20 mouse cellular contexts compared by ENCODE assay signal in genomic region chr14:122189901-122190300, GRCm38 (mm10). TPM values are rescaled to one million over a fixed set of nuclear protein-coding genes. Genes with fewer than 3 reads are reported as not detected.
DNase-seq lines count a peak whose midpoint lies in the region; ATAC-seq and TF ChIP-seq lines count a peak whose summit lies in the region.
"Had no signal": no experiment of that assay in that cellular context is flagged by ENCODE, and none has a peak within 500 bp of the region (broad histone marks: within the 10 kb centered on the region; RNA-seq: fewer than 3 reads in every experiment).

No protein-coding gene starts in this region.

- no peak overlapping the region for H3K4me3 ChIP-seq in hindbrain, embryonic 14.5 days (replicated peaks; ENCODE audit: low read length)
- no peak overlapping the region for H3K4me3 ChIP-seq in hindbrain, embryonic 11.5 days (ENCODE audit: low read depth, low read length)
- H3K4me3 ChIP-seq in lung, postnatal 0 days (ENCODE audit: low read depth, low read length), result no peak overlapping the region
- H3K4me3 ChIP-seq: forebrain, embryonic 12.5 days; left cerebral cortex, adult 2 months; neural tube, embryonic 12.5 days had no signal

- no peaks in the 10 kb centered on the region for H3K36me3 ChIP-seq in hindbrain, embryonic 14.5 days (replicated peaks; ENCODE audit: control insufficient read depth, insufficient read depth)
- no peaks in the 10 kb centered on the region for H3K36me3 ChIP-seq in hindbrain, embryonic 11.5 days (ENCODE audit: control insufficient read depth, insufficient read depth, low read length)
- H3K36me3 ChIP-seq in lung, postnatal 0 days (ENCODE audit: insufficient read depth, low read length), result no peaks in the 10 kb centered on the region
- H3K36me3 ChIP-seq: forebrain, embryonic 12.5 days; neural tube, embryonic 12.5 days had no signal

- peak; percentile 27 for DNase-seq in adrenal gland, postnatal 10 days
- DNase-seq in adrenal gland, adult 2 months, result no peak
- no peak for DNase-seq in hindbrain, embryonic 14.5 days (ENCODE audit: low spot score)
- no peak for DNase-seq in hindbrain, embryonic 11.5 days (ENCODE audit: low spot score)
- peak; percentile 39 to 41 for DNase-seq in layer of hippocampus, postnatal 10 days (ENCODE audit: low spot score in 2 of 2)
- no peak for DNase-seq in layer of hippocampus, adult 11-12 months (ENCODE audit: low spot score)
- DNase-seq in kidney, adult 9 months, result peak; percentile 75
- DNase-seq in lung, postnatal 0 days (ENCODE audit: low spot score), result no peak
- DNase-seq: adrenal gland, adult 8-10 months; cerebellum, adult 11-12 months; cerebellum, postnatal 25 days; heart, adult 11 months; right cerebral cortex, postnatal 25 days; thymus, postnatal 25 days had no signal

- TF ChIP-seq EP300 in lung, postnatal 0 days (IDR thresholded peaks at IDR 0.05), result no peak

- no peak overlapping the region for H3K4me2 ChIP-seq in hindbrain, embryonic 14.5 days (replicated peaks)
- no peak overlapping the region for H3K4me2 ChIP-seq in hindbrain, embryonic 11.5 days (replicated peaks; ENCODE audit: low read depth, low read length)
- H3K4me2 ChIP-seq in lung, postnatal 0 days (replicated peaks; ENCODE audit: low read depth, low read length), result no peak overlapping the region
- H3K4me2 ChIP-seq: forebrain, embryonic 12.5 days; neural tube, embryonic 12.5 days had no signal

- no peak overlapping the region for H3K9ac ChIP-seq in hindbrain, embryonic 14.5 days
- no peak overlapping the region for H3K9ac ChIP-seq in hindbrain, embryonic 11.5 days (ENCODE audit: low read depth, low read length)
- no peak overlapping the region for H3K9ac ChIP-seq in lung, postnatal 0 days (replicated peaks; ENCODE audit: low read depth)
- H3K9ac ChIP-seq: forebrain, embryonic 12.5 days; liver, embryonic 14.5 days; neural tube, embryonic 12.5 days had no signal

- peak; percentile 34; the same call in 1 of the 2 replicates for ATAC-seq in hindbrain, embryonic 14.5 days (ENCODE audit: low FRiP score)
- no peak for ATAC-seq in hindbrain, embryonic 11.5 days (ENCODE audit: low FRiP score)
- no peak for ATAC-seq in lung, postnatal 0 days
- ATAC-seq: CD4-positive, CD25-positive, alpha-beta regulatory T cell, adult 4 months had no signal

- H3K9me3 ChIP-seq in hindbrain, embryonic 14.5 days (ENCODE audit: control insufficient read depth, low read length), result no peaks in the 10 kb centered on the region
- H3K9me3 ChIP-seq in hindbrain, embryonic 11.5 days (ENCODE audit: control insufficient read depth, low read length), result no peaks in the 10 kb centered on the region
- H3K9me3 ChIP-seq in lung, postnatal 0 days (ENCODE audit: low read length), result no peaks in the 10 kb centered on the region
- H3K9me3 ChIP-seq: forebrain, embryonic 12.5 days; neural tube, embryonic 12.5 days had no signal

- H3K27ac ChIP-seq in hindbrain, embryonic 14.5 days, result no peak overlapping the region
- H3K27ac ChIP-seq in hindbrain, embryonic 11.5 days (ENCODE audit: low read depth, low read length), result no peak overlapping the region
- H3K27ac ChIP-seq in lung, postnatal 0 days (ENCODE audit: low read length), result no peak overlapping the region
- H3K27ac ChIP-seq: forebrain, embryonic 12.5 days; left cerebral cortex, adult 2 months; liver, embryonic 14.5 days; neural tube, embryonic 12.5 days; stomach, postnatal 0 days had no signal

- no peak for TF ChIP-seq CTCF in lung, postnatal 0 days (IDR thresholded peaks at IDR 0.05)

- WGBS in hindbrain, embryonic 14.5 days, result 74% methylated on average over 5 of the region's 5 CpGs
- WGBS in hindbrain, embryonic 11.5 days, result 86% methylated on average over 5 of the region's 5 CpGs
- WGBS in lung, postnatal 0 days, result 75% methylated on average over 5 of the region's 5 CpGs

- no peaks in the 10 kb centered on the region for H3K27me3 ChIP-seq in hindbrain, embryonic 14.5 days (ENCODE audit: control insufficient read depth, insufficient read depth, low read length)
- no peaks in the 10 kb centered on the region for H3K27me3 ChIP-seq in hindbrain, embryonic 11.5 days (ENCODE audit: control insufficient read depth, insufficient read depth, low read length)
- no peaks in the 10 kb centered on the region for H3K27me3 ChIP-seq in lung, postnatal 0 days (replicated peaks; ENCODE audit: insufficient read depth, low read length)
- H3K27me3 ChIP-seq: forebrain, embryonic 12.5 days; neural tube, embryonic 12.5 days had no signal

- H3K4me1 ChIP-seq in hindbrain, embryonic 14.5 days (replicated peaks; ENCODE audit: control insufficient read depth, insufficient read depth, low read length), result no peaks in the 10 kb centered on the region
- no peaks in the 10 kb centered on the region for H3K4me1 ChIP-seq in hindbrain, embryonic 11.5 days (replicated peaks; ENCODE audit: control insufficient read depth, insufficient read depth, low read length)
- no peaks in the 10 kb centered on the region for H3K4me1 ChIP-seq in lung, postnatal 0 days (ENCODE audit: insufficient read depth, low read depth, low read length)
- H3K4me1 ChIP-seq: forebrain, embryonic 12.5 days; neural tube, embryonic 12.5 days had no signal

RNA-seq across cellular contexts. Expression of gene Clybl, which starts 8.4 kb away (rescaled TPM):
- total RNA-seq in adrenal gland, postnatal 10 days (2021), result 100 to 1,000 TPM; 121 to 123 TPM
- 100 to 1,000 TPM in 1 of 2 experiments, 10 to 100 TPM in 1; 96.5 to 104 TPM for total RNA-seq in adrenal gland, adult 2 months (2021)
- polyA plus RNA-seq in adrenal gland, adult 2 months (2012; rRNA removed), result 4.4 and 5.3 TPM in 2 replicates
- 13.1 and 16.3 TPM in 2 replicates for polyA plus RNA-seq in hindbrain, embryonic 14.5 days (2014; fragmentation: Nextera tagmentation; extraction: Ambion mirVana)
- polyA plus RNA-seq in hindbrain, embryonic 11.5 days (2014; fragmentation: Nextera tagmentation; extraction: Ambion mirVana), result 24.1 and 30.6 TPM in 2 replicates
- 10 to 100 TPM; 22.5 to 24.1 TPM for total RNA-seq in layer of hippocampus, postnatal 10 days (2021)
- polyA plus RNA-seq in lung, postnatal 0 days (2015; fragmentation: Nextera tagmentation; extraction: Ambion mirVana), result 8.7 and 9.2 TPM in 2 replicates

Comparison
In these comparisons a context has a peak if more than half of its experiments do, and no peak if none do; other contexts are left out.
1. DNase-seq: peak in adrenal gland, postnatal 10 days (single experiment), layer of hippocampus, postnatal 10 days (2 of 2) and kidney, adult 9 months (single experiment); none in adrenal gland, adult 2 months (single experiment), hindbrain, embryonic 14.5 days (single experiment), hindbrain, embryonic 11.5 days (single experiment), layer of hippocampus, adult 11-12 months (single experiment) and lung, postnatal 0 days (single experiment).